Mouse (Mus musculus): ENCODE measurements around the gene Htr6. TPM values are rescaled to one million over a fixed set of nuclear protein-coding genes. Genes with fewer than 3 reads are reported as not detected.
A peak's percentile ranks its signal among the peaks of the same experiment; 100 is the strongest.

Gene Htr6
- total RNA-seq, 2 experiments from 2014 or later: not detected

- intact Hi-C loops (cut with DNase I): no loop called here
- no peak overlapping the region for H3K4me3 ChIP-seq
- no peak for DNase-seq
- H3K27ac ChIP-seq: no peak overlapping the region
- no peak for TF ChIP-seq CTCF (IDR thresholded peaks at IDR 0.05)
Observed at GRCm38 (mm10) chr4:139082790-139083564, 7.6 kb upstream of the Htr6 start.

DNA sequence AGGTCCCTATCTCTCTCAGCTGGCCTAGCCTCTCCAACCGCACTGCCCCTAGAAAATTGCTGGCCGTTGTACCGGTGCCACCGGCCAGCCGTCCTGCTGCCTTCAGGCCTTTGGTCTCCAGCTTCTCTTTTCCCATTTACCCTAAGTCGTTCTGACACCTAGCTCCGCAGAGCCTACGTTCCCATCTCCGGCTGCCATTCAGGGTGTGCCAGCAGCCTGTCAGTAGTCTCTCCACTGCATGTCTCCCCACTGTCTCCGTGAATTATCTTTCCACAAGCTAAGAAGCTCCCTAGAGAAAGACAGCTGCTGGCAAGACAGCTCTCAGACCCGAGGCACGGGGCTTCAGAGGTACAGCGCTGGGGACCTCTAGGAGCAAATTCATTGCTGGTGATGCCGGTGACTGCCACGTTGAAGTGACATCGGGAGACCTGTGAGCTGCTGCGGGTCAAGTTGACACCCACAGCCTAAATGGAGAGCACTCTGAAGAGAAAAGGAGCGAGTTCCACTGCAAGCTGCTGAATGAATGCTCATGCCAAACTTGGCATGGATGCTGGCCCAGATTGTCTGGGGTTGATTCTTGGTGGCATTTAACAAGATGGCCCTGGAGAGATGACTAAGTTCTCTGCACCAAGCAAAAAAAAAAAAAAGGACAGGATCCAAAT lies 6.0 kb upstream of the Htr6 start:
- intact Hi-C loops (cut with DNase I): no loop called here
- TF ChIP-seq CTCF (IDR thresholded peaks at IDR 0.05): no peak
- no peak overlapping the region for H3K27ac ChIP-seq
- no peak for DNase-seq
- H3K4me3 ChIP-seq: no peak overlapping the region

DNA sequence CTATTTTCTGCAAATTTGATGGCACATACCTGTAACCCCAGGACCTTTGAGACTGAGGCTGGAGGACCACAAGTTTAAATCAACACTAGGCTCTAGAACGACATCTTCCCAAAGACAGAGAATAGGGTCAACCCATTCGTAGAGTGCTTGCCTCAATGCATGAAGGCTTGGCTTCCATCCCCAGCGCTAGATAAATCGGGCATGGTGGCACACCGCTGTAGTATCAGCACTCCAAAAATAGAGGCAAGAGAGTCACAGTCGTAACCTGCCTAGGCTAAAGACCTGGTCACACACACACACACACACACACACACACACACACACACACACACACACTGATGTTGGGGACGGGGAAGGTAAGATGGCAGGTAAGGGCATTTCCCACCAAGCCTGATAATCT lies 4.9 kb upstream of the Htr6 start:
- no peak for TF ChIP-seq CTCF (IDR thresholded peaks at IDR 0.05)
- intact Hi-C loops (cut with DNase I): no loop called here

DNA sequence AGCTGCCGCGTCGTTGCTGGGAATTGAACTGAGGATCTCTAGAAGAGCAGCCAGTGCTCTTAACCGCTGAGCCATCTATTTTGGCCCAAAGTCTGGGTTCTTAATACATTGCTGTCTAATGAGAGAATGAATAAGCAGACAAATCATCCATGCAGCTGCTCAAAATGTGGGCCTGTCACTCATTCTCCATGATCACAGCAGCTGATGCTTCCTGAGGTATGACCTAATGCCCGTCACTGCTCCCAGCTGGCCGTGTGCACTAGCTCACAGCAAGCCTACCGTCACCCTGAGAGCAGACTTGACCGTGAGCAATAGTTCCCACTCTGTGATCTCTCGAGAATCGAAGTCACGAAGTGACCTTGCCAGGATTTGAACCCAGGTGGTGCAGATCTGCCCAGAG lies 4.1 kb upstream of the Htr6 start:
- intact Hi-C loops (cut with DNase I): no loop called here
- H3K27ac ChIP-seq: no peak overlapping the region
- H3K4me3 ChIP-seq: no peak overlapping the region
- TF ChIP-seq CTCF (IDR thresholded peaks at IDR 0.05): no peak
- no peak for DNase-seq

More for the DNA sequence above, 4.9 kb upstream of the Htr6 start:
- no peak for DNase-seq
- no peak overlapping the region for H3K4me3 ChIP-seq
- no peak overlapping the region for H3K27ac ChIP-seq

DNA sequence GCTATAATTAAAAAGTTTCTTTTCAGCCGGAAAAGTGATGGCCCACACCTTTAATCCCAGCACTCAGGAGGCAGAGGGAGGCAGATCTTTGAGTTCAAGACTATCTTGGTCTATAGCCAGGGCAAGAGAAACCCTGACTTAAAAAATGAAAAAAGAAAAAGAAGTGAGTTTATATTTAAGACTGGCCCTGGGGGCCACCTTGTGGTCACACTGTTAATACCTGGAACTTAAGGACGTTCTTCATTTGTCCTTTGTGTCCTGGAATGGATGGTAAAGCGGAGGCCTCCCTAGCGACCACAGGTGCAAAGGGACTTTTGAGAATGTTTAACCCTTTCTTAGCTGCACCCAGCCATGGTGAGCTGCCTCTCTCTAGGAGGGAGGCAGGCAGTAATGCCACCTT lies 3.4 kb upstream of the Htr6 start:
- TF ChIP-seq CTCF (IDR thresholded peaks at IDR 0.05): peak; percentile 49
- Histone ChIP-seq H3K27ac (no peak overlapping the region), H3K4me3 (no peak overlapping the region; the same call in 1 of the 2 replicates)
- intact Hi-C loops (cut with DNase I): no loop called here
- no peak for DNase-seq

DNA sequence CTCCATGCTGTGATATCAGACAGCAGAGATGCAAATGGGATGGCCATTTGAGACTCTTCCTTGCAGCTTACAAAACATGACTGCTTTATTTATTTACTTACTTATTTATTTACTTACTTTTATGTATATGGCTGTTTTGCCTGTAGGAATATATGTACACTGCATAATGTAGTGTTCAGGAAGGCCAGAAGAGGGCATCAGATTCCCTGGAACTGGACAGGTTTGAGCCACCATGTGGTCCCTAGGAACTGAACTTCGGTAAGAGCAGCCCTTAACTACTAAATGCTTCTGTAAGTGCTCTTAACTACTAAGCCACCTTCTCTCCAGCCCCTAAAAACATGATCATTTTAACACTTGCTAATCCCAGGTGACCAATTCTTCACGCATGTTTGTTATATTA lies 2.9 kb upstream of the Htr6 start:
- Histone ChIP-seq H3K27ac (no peak overlapping the region), H3K4me3 (no peak overlapping the region; the same call in 1 of the 2 replicates)
- TF ChIP-seq CTCF (IDR thresholded peaks at IDR 0.05): peak; percentile 64
- intact Hi-C loops (cut with DNase I): no loop called here
- no peak for DNase-seq

GRCm38 (mm10) chr4:139075915-139076314 lies 545 bp upstream of the Htr6 start:
- DNase-seq: no peak
- peak; percentile 32 for TF ChIP-seq CTCF (IDR thresholded peaks at IDR 0.05)
- intact Hi-C loops (cut with DNase I): loop anchor here (2.0 kb wide), 1 partner anchor 153 kb away; no protein-coding TSS in a partner anchor
- peak overlapping the region; percentile 69 for H3K4me3 ChIP-seq
- no peak overlapping the region for H3K27ac ChIP-seq

DNA sequence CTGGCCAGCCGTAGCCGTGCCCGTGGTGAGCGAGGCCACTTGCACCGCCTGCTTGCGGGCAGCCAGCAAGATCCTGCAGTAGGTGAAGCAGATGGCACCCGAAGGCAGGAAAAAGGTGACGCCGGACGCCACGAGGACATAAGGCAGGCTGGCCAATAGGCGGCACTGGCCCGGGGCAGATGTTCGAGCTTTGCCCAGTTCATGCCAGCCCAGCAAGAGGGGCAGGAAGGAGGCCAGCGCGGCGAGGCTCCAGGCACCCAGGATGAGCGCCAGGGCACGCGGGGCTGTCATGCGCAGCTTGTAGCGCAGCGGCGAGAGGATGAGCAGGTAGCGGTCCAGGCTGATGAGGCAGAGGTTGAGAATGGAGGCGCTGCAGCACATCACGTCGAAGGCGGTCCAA lies 1.3 kb downstream of the Htr6 start:
- peak; percentile 79 for DNase-seq

DNA sequence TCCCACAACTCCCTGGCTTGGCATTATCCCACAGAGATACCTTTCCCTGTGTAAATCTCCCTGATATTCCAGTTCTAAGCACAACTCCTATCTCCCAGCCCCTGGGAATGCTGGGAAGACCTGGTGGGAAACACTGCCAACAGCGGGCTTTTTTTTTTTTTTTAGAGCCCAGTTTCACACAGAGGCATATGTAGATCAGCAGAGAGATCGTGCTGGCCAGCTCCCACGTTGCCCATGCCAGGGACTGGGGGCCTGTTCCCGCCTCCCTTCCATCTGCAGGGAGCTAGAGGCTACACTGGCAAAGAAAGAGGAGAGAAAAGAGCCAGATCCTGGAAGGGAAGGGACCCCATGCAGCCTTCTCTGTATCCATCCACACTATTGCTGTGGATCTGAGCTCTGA lies 7.1 kb downstream of the Htr6 start:
- Histone ChIP-seq H3K4me3 (no peak overlapping the region), H3K27ac (no peak overlapping the region)
- no peak for DNase-seq
- no peak for TF ChIP-seq CTCF (IDR thresholded peaks at IDR 0.05)
- intact Hi-C loops (cut with DNase I): no loop called here

More for the DNA sequence above, 1.3 kb downstream of the Htr6 start:
- H3K27ac ChIP-seq: no peak overlapping the region
- intact Hi-C loops (cut with DNase I): no loop called here
- no peak for TF ChIP-seq CTCF (IDR thresholded peaks at IDR 0.05)
- H3K4me3 ChIP-seq: peak overlapping the region; percentile 69

DNA sequence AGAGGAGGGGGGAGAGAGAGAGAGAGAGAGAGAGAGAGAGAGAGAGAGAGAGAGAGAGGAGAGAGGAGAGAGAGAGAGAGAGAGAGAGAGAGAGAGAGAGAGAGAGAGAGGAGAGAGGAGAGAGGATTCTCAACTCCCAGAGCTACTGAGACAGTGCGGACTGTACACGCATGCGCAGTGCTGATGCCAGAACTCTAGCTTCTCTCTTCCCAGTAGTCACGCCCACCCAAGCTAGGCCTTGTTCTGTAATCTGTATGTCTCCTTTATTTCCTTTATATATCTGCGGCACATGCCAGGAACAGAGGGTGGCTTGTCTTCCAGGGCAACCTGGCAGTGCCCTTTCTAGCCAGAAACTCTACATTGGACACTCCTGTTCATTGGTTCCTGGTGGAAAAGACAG lies 10.5 kb downstream of the Htr6 start:
- no peak for DNase-seq
- H3K27ac ChIP-seq: no peak overlapping the region
- TF ChIP-seq CTCF (IDR thresholded peaks at IDR 0.05): no peak
- intact Hi-C loops (cut with DNase I): no loop called here
- no peak overlapping the region for H3K4me3 ChIP-seq

- Histone ChIP-seq H3K4me3 (no peak overlapping the region), H3K27ac (no peak overlapping the region)
- no peak for DNase-seq
- intact Hi-C loops (cut with DNase I): no loop called here
- no peak for TF ChIP-seq CTCF (IDR thresholded peaks at IDR 0.05)
Observed at GRCm38 (mm10) chr4:139059569-139059968, 15.8 kb downstream of the Htr6 start.

- no peak for TF ChIP-seq CTCF (IDR thresholded peaks at IDR 0.05)
- intact Hi-C loops (cut with DNase I): no loop called here
- no peak overlapping the region for H3K27ac ChIP-seq
- H3K4me3 ChIP-seq: no peak overlapping the region
- no peak for DNase-seq
Observed at GRCm38 (mm10) chr4:139058029-139058428, 17.3 kb downstream of the Htr6 start.

DNA sequence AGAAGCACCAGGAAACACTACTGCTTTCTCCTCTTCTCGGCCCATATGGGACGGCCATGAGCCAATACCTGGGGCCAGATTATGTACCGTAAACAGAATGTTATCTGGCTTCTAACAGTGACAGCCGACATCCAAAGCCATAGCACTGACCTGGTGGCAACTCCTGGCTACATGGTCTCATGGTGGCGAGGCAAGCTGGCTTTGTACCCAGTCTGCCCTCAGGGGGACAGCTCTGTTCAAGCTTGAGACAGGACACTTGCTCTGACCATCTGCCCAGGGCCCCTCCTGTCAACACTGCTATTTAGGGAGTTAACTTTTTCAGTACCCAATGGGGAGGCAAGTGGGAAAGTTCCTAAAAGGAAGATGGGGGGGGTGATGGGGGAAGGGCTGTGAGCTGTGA lies 18.1 kb downstream of the Htr6 start:
- no peak overlapping the region for H3K4me3 ChIP-seq
- intact Hi-C loops (cut with DNase I): no loop called here
- no peak overlapping the region for H3K27ac ChIP-seq
- no peak for TF ChIP-seq CTCF (IDR thresholded peaks at IDR 0.05)
- no peak for DNase-seq
